Mouse (Mus musculus): Measurements from ENCODE around the gene Pla2g16. TPM values are rescaled to one million over a fixed set of nuclear protein-coding genes. Genes with fewer than 3 reads are reported as not detected.

Pla2g16 gene
- total RNA-seq, 4 experiments from 2014 or later = 40.3 to 47.9 (median 41.9) TPM

GRCm38 (mm10) chr19:7611942-7612757 lies 54.9 kb downstream of the Pla2g16 start, which contains the start of gene Hrasls5:
TSS of gene Hrasls5 (plus strand) at chr19:7612541.
- peak in 1 of 2 experiments; percentile 59 for DNase-seq (ENCODE audit: low spot score in 2 of 2)

- no peak for DNase-seq (ENCODE audit: low spot score in 2 of 2)
These were observed 55.9 kb downstream of the Pla2g16 start for GRCm38 (mm10) chr19:7613151-7613550.

- DNase-seq (ENCODE audit: low spot score in 2 of 2) = no peak
These were observed 59.1 kb downstream of the Pla2g16 start for GRCm38 (mm10) chr19:7616231-7616930.

- no peak for DNase-seq (ENCODE audit: low spot score in 2 of 2)
These were observed 59.8 kb downstream of the Pla2g16 start for GRCm38 (mm10) chr19:7617085-7617484.

GRCm38 (mm10) chr19:7617696-7618095 lies 60.4 kb downstream of the Pla2g16 start:
- DNase-seq (ENCODE audit: low spot score in 2 of 2) = no peak

- no peak for DNase-seq (ENCODE audit: low spot score in 2 of 2)
These were observed 75.8 kb downstream of the Pla2g16 start for GRCm38 (mm10) chr19:7633021-7633420.

- DNase-seq (ENCODE audit: low spot score in 2 of 2) = no peak
These were observed 76.5 kb downstream of the Pla2g16 start for GRCm38 (mm10) chr19:7633786-7634185.

Other genes with a start within 250 kb of the Pla2g16 start
- gene Mark2, start 215.6 kb upstream of the Pla2g16 start, total RNA-seq (2022) = 100 to 1,000 TPM; 126 to 144 (median 137) TPM
- gene Spindoc, start 174.5 kb upstream of the Pla2g16 start, total RNA-seq (2022) = 10 to 100 TPM; 21.8 to 27.1 (median 25.3) TPM
- gene 2700081O15Rik, start 139.8 kb upstream of the Pla2g16 start, total RNA-seq (2022) = 10 to 100 TPM; 28.0 to 28.8 (median 28.5) TPM
- gene Rtn3, start 74.2 kb upstream of the Pla2g16 start, total RNA-seq (2022) = 100 to 1,000 TPM; 773 to 859 (median 828) TPM
- gene Atl3, start 63.4 kb upstream of the Pla2g16 start, total RNA-seq (2022) = 10 to 100 TPM; 24.0 to 29.8 (median 27.7) TPM
- gene Lgals12, start 49.7 kb downstream of the Pla2g16 start, total RNA-seq (2022) = under 1 TPM; 0.68 to 0.91 (median 0.82) TPM
- under 1 TPM in 1 of 4 experiments, not detected in 3; 0.70 TPM for gene Hrasls5, start 55.1 kb downstream of the Pla2g16 start, total RNA-seq (2022)
- not detected for gene Slc22a19, start 153.9 kb downstream of the Pla2g16 start, total RNA-seq (2022)
- not detected for gene Slc22a26, start 245.2 kb downstream of the Pla2g16 start, total RNA-seq (2022)